Mouse (Mus musculus) cerebellum, postnatal 14 days (tissue): ENCODE results near the gene Irf8.
"Not testable (repeated sequence)": the region's sequence is repeated elsewhere in the genome, so short reads cannot be mapped to it uniquely, and the experiment has no call there.

ENCODE experiments used
- DNase-seq, 2 experiments: peaks; one replicate each; pipeline ENCODE4 v3.0.0; 2021; ENCODE audit warnings: mixed read lengths in 2 of 2

Irf8 gene

GRCm38 (mm10) chr8:120803661-120804375 is 67.7 kb downstream of the Irf8 start:
- DNase-seq: not testable (repeated sequence)

GRCm38 (mm10) chr8:120804741-120805140 is 68.6 kb downstream of the Irf8 start:
- no peak for DNase-seq
